Mouse (Mus musculus) layer of hippocampus, adult 8-10 months (tissue): ENCODE measurements around the gene Ciz1. TPM values are rescaled to one million over a fixed set of nuclear protein-coding genes. Genes with fewer than 3 reads are reported as not detected.

ENCODE experiments used
- DNase-seq, 2 experiments: peaks; one replicate each; pipeline ENCODE4 v3.0.0; 2022; ENCODE audit warnings: low spot score in 2 of 2
- total RNA-seq, 4 experiments: library from RNA; stranded (reverse); gene quantifications; 2 replicates each; pipeline ENCODE4 v1.2.4; 2022

The Ciz1 gene
- total RNA-seq, 4 experiments from 2014 or later = 82.9 to 103 (median 90.5) TPM

DNA sequence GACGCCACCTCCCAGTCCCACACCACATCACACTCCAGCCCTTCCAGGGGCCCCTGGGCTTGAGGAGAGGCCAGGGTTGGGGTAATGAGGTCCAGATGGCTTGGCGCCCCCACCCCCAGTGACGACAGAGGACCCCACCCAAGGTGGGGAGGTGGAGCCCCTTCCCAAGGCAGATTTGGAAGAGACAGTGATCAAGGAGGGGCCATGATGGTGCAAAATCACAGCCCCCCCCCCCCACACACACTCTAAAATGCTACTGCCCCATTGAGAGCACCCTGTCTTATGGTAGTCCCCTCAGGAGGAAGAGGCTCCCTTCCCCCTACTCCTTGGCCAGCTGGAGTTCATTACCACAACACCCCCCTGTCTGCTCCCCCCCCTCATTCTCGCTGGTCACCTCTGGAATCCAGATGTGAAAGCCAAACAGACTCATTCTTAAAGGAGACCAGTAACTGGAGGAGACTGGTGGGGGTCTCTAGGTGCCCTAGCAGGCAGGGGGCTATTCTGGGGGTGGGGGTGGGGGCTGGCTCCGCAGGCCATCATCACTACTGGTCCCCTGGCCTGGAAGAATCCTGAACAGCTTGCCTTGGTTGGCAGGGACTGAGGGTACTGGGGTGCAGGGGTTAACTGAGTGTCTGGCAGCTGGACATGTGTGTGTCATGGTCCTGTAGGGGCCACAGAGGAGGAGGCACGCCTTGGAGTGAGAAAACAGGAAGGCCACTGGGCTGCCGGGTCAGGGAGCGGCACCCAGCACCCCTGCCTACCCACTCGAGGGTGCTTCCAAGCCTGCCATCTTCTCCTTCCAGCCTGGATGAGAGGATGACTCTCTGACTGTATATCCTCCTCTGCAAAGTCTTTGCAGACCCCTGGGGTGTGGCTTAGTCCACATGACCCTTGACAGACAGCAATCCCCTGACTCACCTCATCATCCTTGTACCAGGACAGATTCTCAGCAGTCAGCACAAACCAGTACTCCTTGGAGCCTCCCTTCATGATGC lies 32.2 kb upstream of the Ciz1 start:
- DNase-seq = no peak

DNA sequence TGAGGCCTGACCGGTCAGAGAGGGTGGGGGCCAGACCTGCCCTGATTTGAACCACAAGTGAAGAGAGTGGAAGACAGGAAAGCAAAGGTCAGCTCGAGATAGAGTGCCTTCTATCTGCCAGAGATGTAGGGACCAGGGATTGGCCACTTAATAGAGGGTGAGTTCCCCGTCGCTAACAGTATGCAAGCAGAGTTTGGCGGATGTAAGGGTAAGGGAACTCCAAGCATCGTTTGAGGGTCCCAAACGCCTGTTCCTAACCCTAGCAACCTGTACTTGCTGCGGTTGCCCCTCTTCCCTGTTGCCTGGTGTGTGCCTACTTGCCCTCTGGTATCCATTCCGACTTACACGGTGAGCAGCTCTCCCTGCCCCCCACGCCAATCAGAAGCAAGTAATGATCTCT lies 31.4 kb upstream of the Ciz1 start:
- DNase-seq = no peak

DNA sequence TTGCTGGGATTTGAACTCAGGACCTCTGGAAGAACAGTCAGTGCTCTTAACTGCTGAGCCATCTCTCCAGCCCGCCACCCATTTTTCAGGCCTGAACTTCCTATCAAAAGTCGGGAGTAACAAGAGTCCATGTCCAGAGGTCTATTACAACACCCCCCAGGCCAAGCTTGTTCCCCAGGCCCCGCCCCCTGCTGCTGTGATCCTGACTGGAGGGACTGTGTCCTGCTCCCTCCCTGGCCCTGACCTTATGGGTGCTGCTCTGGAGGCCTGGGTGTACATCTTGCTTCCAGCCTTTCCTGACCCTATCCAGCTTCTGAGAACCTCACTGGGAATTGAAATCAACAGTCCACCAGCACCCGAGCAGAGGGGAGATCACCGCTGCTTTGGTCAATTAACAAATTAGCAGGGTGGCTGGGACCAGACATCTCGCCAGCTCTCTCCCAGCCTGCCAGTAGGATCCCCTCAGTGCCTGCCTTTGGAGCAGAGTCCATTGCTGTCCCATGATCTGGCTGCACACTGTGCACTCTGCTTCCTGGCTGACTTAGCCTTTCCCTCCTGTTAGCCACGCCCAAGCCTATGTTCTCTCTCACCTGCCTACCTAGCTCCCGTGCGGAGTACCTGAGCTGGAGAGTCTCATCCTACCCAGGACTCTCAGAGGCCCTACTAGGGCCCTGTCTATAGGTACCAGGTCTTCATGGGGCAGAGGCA lies 30.4 kb upstream of the Ciz1 start:
- no peak for DNase-seq

DNA sequence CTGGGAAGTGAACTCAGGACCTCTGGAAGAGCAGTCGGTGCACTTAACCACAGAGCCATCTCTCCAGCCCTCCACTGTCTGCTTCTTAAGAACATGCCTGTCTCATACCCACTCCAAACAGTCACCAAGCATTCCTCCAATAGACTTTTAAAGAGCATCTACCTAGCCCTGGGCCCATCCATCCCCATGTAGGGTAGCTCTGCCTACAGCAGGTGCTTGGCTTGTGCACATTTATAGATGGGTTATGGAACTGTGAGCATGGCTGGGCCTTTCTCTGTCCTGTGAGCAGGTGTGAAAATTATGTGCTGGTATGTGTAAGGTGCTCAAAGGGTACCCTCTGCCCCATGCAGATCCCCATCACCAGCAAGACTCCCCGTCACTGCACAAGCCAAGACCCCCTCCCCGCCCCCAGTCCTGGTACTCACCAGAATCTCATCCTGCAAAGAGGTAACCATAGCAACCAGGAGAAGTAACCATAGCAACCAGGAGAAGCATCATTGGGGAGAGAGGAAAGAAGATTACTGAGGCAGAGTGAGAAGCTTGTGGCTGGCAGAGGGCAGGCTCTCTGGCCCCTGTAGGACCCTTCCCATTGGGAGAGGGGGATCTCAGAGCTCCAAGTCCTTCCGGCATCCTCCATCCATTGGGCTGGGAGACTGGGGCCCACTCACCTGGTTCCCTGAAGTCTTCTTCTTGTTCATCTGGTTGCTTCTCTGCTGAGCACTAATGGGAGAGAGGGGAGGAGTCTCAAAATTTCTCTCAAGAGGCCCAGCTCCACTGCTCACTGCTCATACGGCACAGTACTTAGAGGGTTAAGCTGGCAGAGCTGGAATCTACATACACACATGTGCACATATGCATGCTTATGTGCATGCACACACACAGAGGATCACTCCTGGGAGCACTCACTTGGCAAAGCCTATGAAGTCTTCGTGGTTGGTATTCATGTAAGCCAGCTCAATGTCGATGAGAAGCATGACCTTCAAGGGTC lies 29.1 kb upstream of the Ciz1 start:
- no peak for DNase-seq

DNA sequence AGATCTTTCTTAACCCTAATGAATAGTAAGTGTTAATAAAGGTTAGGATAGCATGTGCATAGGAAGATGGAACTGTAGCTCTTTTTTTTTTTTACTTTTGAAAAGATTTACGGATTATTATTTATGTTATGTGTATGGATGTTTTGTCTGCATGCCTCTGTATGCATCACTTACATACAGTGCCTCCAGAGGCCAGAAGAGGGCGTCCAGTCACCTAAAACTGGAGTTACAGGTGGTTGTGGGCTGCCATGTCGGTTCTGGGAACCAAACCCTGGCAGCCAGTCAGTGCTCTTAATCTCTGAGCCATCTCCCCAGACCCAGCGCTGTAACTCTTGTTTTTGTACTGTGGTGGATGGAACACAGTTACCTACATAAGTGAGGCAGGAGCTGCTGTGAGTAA lies 27.8 kb upstream of the Ciz1 start:
- DNase-seq = no peak

DNA sequence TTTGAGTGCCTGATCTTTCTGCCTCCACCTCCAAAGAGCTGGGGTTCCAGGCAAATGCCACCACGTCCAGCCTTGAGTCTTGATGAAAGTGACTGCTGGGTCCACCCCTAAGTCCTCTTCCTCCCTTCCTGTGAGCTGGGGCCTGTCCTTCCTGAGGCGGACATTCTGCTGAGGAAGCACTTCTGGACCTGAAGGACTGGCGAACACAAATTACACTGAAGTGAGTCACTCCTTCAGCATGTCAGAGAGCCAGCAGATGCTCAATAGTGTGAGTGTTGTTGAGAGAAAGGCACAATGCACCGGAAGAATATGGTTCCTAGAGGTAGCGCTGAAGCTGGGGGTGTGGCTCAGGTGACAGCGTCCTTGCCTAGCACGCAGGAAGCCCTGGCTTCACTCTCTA lies 26.8 kb upstream of the Ciz1 start:
- DNase-seq = no peak

DNA sequence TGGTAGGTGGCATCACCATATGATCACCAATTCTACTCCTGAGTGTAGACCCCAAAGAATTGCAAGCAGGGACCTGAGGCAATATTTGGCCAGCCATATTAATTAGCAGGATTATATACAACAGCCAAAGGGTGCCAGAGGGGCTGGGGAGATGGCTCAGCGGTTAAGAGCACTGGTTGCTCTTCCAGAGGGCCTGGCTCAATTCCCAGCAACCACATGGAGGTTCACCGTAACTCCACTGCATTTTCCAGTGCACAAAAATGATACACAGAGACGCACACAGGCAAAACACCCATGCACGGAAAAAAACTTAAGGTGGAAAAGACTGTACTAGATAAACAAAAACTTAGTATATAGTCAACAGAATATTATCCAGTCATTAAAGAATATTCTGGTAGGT lies 24.9 kb upstream of the Ciz1 start:
- DNase-seq = no peak

DNA sequence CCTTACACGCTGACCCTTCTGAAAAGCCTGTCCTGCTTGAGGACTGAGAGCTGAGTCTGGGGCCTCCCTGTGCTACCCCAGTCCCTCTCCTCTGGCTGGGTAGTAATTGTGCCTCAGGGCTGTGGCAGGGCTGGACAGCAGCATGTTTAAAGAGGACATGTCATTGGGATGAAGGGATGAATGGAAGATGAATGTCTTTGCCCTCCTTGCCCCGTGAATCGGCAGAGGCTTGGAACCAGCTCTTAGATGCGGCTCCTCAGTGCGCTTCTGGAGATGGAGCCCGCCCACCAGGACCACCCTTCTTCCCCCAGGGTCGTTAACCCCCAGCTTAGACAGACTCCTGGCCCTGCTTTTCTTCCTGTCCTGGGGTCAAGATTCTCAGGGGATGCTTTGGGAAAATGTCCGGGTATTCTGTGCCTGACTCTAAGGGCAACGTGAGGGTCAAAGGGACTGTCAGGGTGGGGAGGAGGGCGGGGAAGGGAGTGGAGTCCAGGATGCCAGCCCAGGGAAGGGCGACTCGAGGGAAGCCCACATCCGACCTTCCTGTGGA lies 23.1 kb upstream of the Ciz1 start:
- DNase-seq = no peak

DNA sequence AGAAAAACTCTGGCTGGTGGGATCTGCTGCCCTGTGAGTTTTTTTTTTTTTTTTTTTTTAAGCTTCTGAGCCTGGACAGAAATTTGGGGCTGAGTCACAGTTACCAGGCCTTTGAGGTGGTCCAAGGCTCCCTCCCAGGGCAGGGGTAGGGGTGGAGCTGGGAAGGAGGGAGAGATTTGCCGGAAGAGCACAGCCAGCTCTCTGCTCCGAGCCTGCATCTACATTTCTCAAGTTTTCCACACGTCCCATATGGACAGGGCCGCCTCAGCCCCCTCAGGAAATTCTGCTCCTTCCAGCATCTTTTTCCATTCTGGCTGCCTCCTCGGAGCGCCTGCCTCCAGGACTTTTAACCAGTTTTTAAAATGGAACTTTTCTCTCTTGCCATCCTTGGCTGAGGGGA lies 22.6 kb upstream of the Ciz1 start:
- no peak for DNase-seq

DNA sequence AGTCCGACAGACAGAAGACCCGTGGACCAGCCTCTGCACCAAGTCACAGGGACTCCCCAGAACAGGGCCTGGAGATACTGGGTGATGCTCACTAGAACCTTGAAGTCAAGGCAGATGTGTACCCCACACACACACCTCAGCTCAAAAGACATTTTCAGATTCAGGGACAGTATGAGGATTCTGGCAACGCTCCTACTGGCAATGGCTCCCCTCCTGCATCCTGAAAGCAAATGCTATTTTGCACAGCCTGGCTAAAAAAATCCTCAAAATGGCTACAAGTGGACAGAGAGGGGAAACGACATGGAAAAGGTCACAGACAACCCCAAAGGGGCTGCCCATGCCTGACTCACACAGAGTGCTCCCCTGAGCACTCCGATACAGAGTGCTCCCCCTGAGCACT lies 20.0 kb upstream of the Ciz1 start:
- no peak for DNase-seq

DNA sequence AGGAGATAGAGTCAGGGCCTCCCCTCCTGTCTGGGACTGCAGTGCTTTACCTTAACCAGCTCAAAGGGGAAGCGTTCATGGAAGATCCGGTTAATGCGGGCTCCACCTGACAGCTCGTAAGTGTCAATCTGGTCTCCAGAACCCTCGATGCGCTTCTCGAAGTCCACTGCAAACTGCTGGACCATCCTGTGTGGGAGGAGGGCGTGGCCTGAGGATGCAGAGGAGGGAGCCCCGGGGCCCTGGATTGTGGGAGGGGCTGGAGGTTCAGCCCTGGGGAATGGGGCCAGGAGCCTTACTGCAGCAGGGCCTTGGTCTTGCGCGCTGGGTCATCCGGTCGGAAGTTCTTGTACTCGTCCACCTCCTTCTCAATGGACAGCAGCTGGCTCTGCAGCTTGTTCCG lies 16.2 kb upstream of the Ciz1 start:
- no peak for DNase-seq

DNA sequence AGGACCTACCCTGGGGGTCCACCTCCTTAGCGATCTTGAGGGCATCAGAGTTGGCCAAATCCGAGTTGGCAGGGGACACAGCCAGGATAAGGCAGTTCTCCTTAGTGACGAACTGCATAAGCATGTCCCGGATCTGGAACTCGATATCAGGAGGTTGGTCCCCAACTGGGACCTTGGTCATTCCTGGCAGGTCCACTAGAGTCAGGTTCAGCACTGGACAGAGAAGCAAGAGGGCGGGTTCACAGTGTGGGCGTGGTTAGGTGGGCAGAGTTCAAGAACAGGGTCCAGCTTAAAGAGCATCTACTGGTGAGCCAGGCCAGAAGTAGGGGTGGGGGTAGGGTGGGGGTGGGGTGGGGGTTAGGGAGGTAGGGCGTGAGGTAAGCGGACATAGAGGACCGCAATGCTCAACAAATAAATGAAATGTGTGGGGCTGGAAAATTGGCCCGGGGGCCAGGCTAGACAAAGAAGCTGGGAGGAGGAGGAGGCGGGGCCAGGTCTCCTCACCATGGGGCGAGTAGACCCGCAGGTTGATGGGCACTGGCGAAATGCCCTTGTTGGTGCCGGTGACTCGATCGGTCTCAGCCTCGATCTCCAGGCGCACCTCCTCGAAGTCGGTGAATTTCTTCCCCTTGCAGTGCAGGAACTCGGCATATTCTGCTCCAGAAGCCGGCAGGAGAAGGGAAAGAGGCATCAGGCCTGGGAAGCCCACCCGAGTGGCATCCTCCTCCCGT lies 12.1 kb upstream of the Ciz1 start:
- DNase-seq = no peak

DNA sequence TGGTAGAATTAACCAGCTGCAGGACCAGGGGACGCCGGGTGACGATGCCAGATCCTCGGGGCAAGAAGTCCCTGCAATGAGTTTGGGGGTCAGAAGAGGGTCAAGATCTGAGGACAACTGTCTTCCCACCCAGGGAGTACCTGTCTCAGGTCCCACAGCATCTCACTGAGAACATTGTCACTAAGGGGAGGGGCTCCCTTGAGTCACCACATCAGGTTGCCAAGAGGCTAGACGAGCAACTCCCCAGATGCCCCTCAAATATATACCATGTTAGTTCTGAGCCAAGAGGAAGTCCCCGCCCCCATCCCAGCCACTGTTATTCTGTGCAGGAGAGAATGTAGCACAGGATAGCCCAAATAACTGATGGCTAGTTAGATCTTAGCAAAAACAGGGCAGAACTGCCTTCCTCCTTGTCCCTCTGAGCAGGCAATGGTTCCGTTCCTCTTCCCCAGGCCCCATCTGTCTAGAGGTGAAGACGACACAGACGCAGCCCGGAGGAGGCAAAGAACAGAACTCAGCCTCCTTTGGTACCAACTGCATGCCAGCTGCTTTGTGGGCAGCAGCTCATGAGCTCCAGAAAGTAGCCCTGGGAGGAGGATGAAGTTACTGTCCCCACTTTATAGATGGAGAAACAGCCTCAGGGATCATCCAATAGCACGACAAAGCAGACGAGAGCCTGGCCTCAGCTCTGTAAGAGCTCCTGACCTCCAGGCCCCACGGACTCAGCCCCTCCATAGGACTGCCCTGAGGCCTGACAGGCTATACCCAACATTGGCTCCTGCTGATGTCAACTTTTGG lies 11.1 kb upstream of the Ciz1 start:
- peak in 1 of 2 experiments; percentile 68 for DNase-seq

DNA sequence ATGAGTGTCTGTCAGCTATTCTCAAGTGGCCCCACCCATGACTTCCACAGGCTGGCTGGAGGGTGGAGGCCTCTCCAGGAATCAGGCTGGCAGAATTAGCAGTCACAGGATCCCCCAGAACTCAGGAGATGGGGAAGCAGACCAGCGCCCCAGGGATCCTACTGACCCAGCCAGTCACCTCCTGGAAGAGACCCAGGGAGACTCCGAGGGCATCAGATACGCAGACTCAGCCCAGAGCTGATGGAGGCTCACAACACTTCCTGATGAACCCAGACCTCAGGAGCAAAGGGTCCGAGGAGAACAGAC lies 10.5 kb upstream of the Ciz1 start:
- no peak for DNase-seq

DNA sequence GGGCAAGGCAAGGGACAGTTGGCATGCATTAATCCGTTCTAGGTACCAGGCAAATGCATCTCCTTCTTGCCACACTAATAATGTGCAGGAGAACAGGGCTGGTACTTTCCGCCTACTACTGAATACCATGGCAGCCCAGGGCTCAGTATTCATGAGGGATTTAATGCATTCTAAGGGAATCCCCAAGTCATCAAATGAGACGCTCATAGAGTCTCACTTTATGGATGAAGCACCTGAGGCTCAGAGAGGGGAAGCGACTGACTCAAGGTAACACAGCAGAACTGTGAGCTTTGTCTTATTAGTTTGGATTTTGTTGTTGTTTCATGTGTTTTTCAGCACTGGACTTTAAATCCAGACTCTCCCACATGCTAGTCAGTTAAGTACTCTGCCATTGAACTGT lies 10.1 kb upstream of the Ciz1 start:
- no peak for DNase-seq

DNA sequence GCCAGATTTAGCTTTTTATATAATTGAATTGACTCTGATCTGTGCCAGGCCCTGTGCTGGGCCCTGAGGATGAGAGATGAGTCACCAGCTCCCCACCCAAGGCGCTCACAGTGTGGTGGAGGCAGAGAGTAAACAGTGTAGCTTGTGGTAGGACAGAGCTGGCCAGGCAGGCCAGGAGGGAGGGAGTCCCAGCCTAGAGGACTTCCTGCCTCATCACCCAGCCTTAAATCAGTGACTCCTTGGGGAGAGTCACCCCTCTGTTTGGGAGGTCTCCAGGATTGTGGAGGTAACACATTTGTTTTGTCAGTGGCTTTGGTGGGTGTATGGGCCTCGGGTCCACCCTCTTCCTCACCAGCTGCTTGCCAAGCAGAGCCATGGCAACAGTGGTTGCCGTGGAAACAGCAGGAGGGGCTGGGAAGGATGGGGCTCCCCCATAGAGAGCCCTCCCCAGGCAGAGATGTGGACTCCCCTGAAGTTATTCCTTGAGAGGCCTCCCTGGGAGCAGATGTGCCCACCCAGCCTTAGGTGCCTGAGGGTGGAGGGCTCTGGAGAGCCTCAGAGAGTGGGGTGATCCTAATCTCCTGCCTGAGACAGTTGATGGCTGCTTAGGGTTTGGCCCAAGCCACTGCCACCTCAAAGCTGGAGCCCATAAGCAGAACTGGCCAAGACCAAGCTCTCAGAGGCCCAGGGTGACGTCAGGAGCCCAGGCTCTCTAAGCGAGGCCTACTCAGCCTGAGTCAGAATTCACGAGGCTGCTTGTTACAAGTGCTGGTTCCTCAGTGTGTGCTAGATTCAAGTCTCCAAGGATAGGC lies 9.4 kb upstream of the Ciz1 start:
- DNase-seq = peak; percentile 77 to 80

DNA sequence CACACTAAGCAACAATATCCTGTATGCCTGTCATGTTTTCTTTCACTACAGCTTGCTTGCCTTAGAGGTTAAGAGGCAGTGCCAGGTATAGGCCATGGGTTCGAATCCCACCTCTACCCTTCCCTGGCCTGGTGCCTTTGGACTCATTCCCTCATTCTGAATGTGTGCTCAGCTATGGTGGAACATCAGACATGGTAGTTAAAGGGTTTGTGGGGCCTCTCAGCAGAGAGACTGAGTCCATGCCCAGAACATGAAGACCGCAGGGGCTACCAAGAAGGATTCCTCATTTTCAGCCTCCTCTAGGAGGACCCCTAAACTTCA lies 8.8 kb upstream of the Ciz1 start:
- DNase-seq = no peak

DNA sequence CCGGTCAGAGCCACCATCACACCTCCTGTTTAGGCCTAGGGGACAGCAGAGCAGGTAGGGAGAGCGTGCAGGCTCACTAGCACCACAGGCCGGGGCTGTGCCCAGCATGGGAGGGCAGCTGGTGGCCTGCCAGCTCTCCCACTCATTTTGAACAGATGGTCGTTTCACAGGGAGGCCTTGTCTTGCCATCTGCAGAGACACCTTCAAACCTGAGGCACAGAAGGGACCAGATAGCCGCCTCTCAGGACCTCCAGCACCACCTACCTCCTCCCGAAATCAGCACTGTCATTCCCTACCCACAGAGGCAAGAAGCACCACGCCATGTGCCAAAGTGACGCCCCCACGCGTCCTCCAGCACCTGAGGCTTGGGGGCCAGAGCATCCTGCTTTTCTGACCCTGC lies 8.1 kb upstream of the Ciz1 start:
- peak in 1 of 2 experiments; percentile 49 for DNase-seq
